Mouse (Mus musculus) ovary, postnatal 14 days (tissue): ENCODE measurements around the gene Dync1i1.

Experiments
- DNase-seq: peaks from one replicate; pipeline ENCODE4 v3.0.0; 2022; ENCODE audit warnings: low spot score

Dync1i1 gene

GRCm38 (mm10) chr6:5775461-5775860, 50.0 kb downstream of the Dync1i1 start:
- DNase-seq = no peak

DNA sequence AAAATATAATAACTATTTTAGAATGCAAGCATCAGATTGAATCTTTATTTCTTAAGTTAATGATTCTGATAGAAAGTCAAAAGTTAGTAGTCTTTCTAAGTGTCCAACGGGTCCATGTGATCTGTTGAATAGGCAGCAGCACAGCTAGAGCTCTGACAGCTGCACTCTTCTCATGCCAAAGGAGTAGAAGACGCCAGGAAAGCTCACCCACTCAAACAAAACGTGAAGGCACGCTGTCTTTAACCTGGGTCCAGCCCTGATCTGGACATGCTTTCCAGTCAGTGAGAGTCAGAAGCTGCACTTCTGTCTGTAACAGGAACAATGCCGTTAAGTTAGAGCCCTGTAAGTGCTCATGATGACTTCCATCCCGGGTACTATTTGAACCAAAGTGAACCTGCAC, 56.3 kb downstream of the Dync1i1 start:
- DNase-seq = no peak

GRCm38 (mm10) chr6:5783830-5784229, 58.4 kb downstream of the Dync1i1 start:
- no peak for DNase-seq

DNA sequence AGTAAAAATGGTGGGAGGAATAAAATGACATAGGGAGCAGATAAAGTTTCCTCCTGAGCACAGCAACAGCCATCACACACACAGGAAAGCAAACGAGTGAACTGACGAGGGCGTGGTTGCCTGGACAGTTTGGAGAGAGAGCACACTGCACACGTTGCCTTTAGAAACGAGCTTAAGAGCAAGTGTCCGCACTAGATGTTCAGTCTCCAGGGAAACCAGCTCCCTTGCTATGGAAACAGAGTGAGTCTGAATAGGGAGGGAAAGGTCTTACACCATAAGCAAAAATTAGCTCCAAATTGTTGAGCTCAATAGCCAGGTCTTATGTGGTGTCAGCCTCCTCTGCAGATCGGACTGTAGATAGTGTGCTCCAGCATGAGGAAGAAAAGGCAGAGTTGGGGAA, 65.2 kb downstream of the Dync1i1 start:
- DNase-seq = no peak

- no peak for DNase-seq
Measured at GRCm38 (mm10) chr6:5794106-5794753, 68.8 kb downstream of the Dync1i1 start.

- DNase-seq = no peak
Measured at GRCm38 (mm10) chr6:5795314-5795713, 69.9 kb downstream of the Dync1i1 start.

DNA sequence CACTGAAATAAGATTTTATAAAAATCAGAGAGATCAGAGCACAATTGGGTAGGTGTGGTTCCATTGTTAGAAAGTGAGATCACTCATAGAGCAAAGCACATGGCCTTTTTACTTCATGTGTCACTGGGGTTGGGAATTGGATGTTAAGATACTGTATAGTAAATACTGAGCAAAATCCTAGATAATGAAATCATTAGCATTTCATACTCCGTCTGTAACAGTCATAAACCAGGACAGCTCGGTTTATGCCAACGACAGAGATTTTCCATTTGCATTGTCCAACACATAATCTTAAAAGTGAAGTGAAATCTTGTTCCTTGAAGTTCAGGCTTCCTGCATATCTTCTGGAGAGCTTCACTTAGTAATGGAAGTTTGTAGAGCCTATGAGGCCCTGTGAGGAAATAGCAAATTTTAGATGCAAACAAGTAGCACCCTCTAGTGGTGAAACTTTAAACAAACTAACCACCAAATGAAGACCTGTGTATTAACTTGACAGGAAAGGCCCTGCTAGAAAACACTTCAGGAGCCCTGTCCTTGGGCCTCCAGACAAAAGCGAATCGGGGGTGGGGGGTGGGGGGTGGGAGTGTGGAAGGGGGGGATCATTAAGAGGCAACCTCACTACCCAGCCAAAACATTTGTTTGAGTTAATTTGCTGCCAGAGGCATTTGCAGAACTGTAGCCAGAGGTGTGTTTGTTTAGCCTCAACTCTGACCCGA, 76.8 kb downstream of the Dync1i1 start:
- DNase-seq = peak; percentile 9

GRCm38 (mm10) chr6:5802840-5803491, 77.5 kb downstream of the Dync1i1 start:
- DNase-seq = no peak

- DNase-seq = no peak
Measured at GRCm38 (mm10) chr6:5808008-5808421, 82.6 kb downstream of the Dync1i1 start.

DNA sequence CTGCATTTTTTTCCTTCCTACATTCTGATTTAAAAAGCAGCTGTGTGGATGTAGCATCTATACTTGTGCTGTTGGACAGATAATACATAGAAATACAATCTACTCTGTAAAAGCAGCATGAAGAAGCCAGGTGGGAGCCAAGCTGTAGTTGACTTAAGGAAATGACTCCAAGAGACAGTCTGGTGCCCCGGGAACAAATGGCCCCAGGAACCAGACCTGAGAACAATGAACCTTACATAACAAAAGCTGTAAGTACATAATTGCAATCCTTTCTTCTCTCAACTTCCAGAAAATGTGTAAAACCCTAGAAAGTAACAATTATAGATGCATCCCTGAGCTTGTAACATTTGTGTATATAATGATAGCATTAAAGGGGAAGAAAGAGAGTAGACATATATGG, 86.6 kb downstream of the Dync1i1 start:
- DNase-seq = no peak

DNA sequence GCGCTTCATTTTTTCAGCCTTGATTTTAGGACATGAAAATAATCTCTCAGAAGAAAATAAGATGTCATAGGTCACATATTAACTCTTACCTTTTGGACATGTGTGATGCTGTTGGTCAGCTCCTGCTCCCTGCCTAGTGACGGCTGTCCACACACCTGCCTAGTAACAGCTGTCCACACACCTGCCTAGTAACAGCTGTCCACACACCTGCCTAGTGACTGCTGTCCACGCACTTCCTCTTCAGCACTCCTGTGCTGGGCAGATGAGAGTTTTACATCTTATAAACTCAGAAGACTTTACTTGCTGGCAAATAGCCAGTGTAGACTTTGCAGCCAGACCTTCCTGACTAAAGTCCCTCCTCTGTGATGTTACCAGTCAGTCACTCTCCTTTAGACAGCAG, 94.2 kb downstream of the Dync1i1 start:
- DNase-seq = no peak

DNA sequence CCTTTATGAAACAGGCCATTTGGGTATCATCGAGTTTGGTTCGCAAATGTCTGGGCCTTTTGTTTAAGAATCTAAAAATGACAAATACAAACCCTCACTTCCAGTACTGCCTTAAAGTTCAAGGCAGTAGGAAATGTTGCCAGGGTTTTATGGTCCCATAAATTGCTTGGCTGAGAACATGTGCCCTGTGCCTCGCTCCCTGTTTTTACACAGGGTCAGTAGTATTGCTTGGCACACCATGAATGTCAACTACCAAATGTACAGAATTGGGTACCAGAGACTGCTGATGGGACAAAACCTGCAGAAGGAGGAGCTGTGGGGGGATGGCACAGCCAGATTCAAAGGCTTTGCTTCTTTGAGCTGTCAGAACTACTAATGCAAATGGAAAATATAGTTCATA, 100.0 kb downstream of the Dync1i1 start:
- DNase-seq = no peak

GRCm38 (mm10) chr6:5827064-5827463, 101.6 kb downstream of the Dync1i1 start:
- DNase-seq = no peak

DNA sequence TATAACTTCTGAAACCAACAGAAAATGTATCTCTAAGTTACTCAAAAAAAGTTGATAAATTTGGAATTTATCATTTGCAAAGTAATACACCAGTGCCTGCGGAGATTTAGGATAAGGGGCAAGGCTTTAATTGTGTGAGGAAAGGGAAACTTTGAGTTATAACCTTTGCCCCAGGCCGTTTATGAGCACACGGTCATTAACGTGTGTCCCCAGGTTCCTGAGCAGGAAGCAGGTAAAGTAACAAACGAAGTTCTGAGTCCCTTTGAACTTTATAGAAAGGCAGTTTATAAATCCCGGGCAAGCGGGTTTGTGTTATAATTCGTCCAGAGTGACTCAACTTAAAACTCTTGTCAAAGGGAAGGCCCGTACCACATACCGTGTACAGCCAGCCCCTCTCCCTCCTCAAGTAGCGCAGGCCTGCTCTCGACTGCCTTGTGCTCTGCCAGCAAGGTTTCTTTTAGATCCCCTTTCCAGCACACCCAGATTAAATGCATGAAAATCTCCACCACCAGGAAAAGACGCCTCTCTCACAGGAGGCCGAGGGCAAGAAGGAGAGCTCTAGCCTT, 103.1 kb downstream of the Dync1i1 start:
- DNase-seq = no peak

GRCm38 (mm10) chr6:5829148-5829547, 103.7 kb downstream of the Dync1i1 start:
- DNase-seq = no peak

- no peak for DNase-seq
Measured at GRCm38 (mm10) chr6:5830717-5831116, 105.3 kb downstream of the Dync1i1 start.

GRCm38 (mm10) chr6:5831233-5831632, 105.8 kb downstream of the Dync1i1 start:
- no peak for DNase-seq

GRCm38 (mm10) chr6:5832838-5833237, 107.4 kb downstream of the Dync1i1 start:
- DNase-seq = no peak

DNA sequence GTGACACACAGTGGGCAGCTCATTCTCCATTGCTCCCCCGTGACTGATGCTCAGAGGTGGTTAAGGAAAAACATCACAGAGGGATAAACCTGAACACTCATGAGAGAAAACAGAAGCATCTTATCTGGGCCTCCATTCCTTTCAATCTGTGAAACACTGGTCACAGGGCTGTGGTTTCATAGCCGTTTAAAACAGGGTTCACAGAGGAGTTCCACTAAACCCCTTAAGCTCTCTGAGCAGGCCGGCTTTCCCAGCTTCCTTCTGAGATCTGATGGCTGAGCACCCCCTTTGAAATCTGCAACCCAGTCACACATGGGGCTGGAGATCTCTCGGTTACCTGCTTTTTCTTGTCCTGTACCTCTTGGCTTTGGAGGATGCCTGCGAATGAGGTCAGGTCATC, 117.0 kb downstream of the Dync1i1 start:
- no peak for DNase-seq

DNA sequence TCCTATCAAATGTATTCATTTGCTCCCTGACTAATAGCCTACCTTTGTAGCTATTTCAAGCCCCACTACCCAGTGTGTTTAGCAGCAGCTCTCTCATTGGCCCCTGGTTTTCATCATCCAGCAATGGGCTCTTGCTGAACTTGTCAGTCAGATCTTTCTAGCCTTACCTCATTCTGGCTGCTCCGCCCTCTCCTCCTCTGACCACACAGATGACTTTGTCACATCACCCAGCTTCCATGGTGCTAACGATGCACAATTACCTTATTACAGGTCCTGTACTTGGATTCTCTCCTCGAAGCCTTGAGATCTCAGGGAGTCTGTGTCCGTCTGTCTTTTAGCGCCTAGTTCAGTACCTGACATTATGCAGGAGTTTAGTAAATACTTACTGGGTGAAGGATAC, 120.7 kb downstream of the Dync1i1 start:
- DNase-seq = no peak

GRCm38 (mm10) chr6:5854048-5854836, 128.8 kb downstream of the Dync1i1 start:
- no peak for DNase-seq

GRCm38 (mm10) chr6:5855526-5855925, 130.1 kb downstream of the Dync1i1 start:
- DNase-seq = no peak
